Mouse (Mus musculus) forebrain, embryonic 16.5 days (tissue): ENCODE measurements around the gene Bpifb1. TPM values are rescaled to one million over a fixed set of nuclear protein-coding genes. Genes with fewer than 3 reads are reported as not detected.

Source experiments
- ATAC-seq: fragments of 200-750 bp; cut with Nextera tagmentation; 2 replicates; pipeline ENCODE4 v1.8.0; 2017; ENCODE audit warnings: mild to moderate bottlenecking, moderate library complexity
- H3K27ac ChIP-seq: fragments of 300-500 bp; sonication (generic); 2 replicates; pipeline ENCODE4 v1.5.1; 2014; ENCODE audit warnings: low read length, control low read depth
- H3K27me3 ChIP-seq: fragments of 300-500 bp; sonication (generic); replicated peaks from 2 replicates; pipeline ENCODE4 v1.6.1; 2014; ENCODE audit warnings: low read length; ENCODE audit not compliant: control insufficient read depth, insufficient read depth
- H3K36me3 ChIP-seq: fragments of 300-500 bp; sonication (generic); 2 replicates; pipeline ENCODE4 v1.6.1; 2014; ENCODE audit not compliant: control insufficient read depth, insufficient read depth
- H3K4me1 ChIP-seq: fragments of 300-500 bp; sonication (generic); replicated peaks from 2 replicates; pipeline ENCODE4 v1.6.1; 2014; ENCODE audit warnings: low read length; ENCODE audit not compliant: control insufficient read depth, insufficient read depth
- H3K4me2 ChIP-seq: fragments of 300-500 bp; sonication (generic); 2 replicates; pipeline ENCODE4 v1.6.1; 2014; ENCODE audit warnings: mild to moderate bottlenecking, low read length, control low read depth
- H3K4me3 ChIP-seq: fragments of 300-500 bp; sonication (generic); replicated peaks from 2 replicates; pipeline ENCODE4 v1.5.1; 2014; ENCODE audit warnings: mild to moderate bottlenecking, low read length, control low read depth
- H3K9ac ChIP-seq: fragments of 300-500 bp; sonication (generic); replicated peaks from 2 replicates; pipeline ENCODE4 v1.6.1; 2014; ENCODE audit warnings: low read depth, low read length, control low read depth
- H3K9me3 ChIP-seq: fragments of 300-500 bp; sonication (generic); 2 replicates; pipeline ENCODE4 v1.6.1; 2016; ENCODE audit warnings: low read length; ENCODE audit not compliant: control insufficient read depth
- WGBS: fragments of 180-500 bp; shearing (Covaris S2); extraction: QIAGEN DNeasy Blood & Tissue Kit; methylation state at CpG from one replicate; pipeline ENCODE4 v1.1.7; 2014; 5-methylcytosine and 5-hydroxymethylcytosine counted together
- polyA plus RNA-seq: library from polyadenylated mRNA; unstranded; fragments of >200 nt; fragmentation: Nextera tagmentation; extraction: Ambion mirVana; gene quantifications from 2 replicates; pipeline ENCODE4 v1.2.1, GENCODE M21; 2015

Bpifb1 gene
- 0.20 and 0.34 TPM in 2 replicates for polyA plus RNA-seq

- Histone ChIP-seq H3K4me2 (no peak within 1 kb of the TSS), H3K4me3 (no peak within 1 kb of the TSS), H3K36me3 (no peaks in the 10 kb centered on the region), H3K27me3 (no peaks in the 10 kb centered on the region), H3K9ac (no peak within 1 kb of the TSS), H3K9me3 (no peaks in the 10 kb centered on the region), H3K27ac (no peak within 1 kb of the TSS), H3K4me1 (no peaks in the 10 kb centered on the region)
- 85% methylated on average over 11 of the region's 11 CpGs for WGBS
- ATAC-seq, result no peak
Measured at GRCm38 (mm10) chr2:154190546-154191258, at the start of gene Bpifb1. Bpifb1 (plus strand) TSS chr2:154190818.

- Histone ChIP-seq H3K36me3 (no peaks in the 10 kb centered on the region), H3K9me3 (no peaks in the 10 kb centered on the region), H3K4me2 (no peak within 1 kb of the TSS), H3K9ac (no peak within 1 kb of the TSS), H3K27ac (no peak within 1 kb of the TSS), H3K27me3 (no peaks in the 10 kb centered on the region), H3K4me1 (no peaks in the 10 kb centered on the region), H3K4me3 (no peak within 1 kb of the TSS)
- 82% methylated on average over 4 of the region's 4 CpGs for WGBS
- no peak for ATAC-seq
Measured at GRCm38 (mm10) chr2:154142580-154142979, 48.0 kb upstream of the Bpifb1 start, which contains the start of gene Bpifa1. Bpifa1 (plus strand) TSS chr2:154142880.

GRCm38 (mm10) chr2:154143735-154144134 lies 46.9 kb upstream of the Bpifb1 start:
- ATAC-seq, result no peak
- Histone ChIP-seq H3K27me3 (no peaks in the 10 kb centered on the region), H3K4me1 (no peaks in the 10 kb centered on the region), H3K27ac (no peak overlapping the region), H3K36me3 (no peaks in the 10 kb centered on the region), H3K9me3 (no peaks in the 10 kb centered on the region), H3K4me3 (no peak overlapping the region), H3K4me2 (no peak overlapping the region), H3K9ac (no peak overlapping the region)
- WGBS, result 56% methylated on average over 3 of the region's 3 CpGs

GRCm38 (mm10) chr2:154147496-154147895 lies 43.1 kb upstream of the Bpifb1 start:
- no peak for ATAC-seq
- H3K4me2 ChIP-seq, result no peak overlapping the region
- 82% methylated on average over 4 of the region's 4 CpGs for WGBS
- no peaks in the 10 kb centered on the region for H3K27me3 ChIP-seq
- no peaks in the 10 kb centered on the region for H3K4me1 ChIP-seq
- no peak overlapping the region for H3K4me3 ChIP-seq
- H3K9me3 ChIP-seq, result no peaks in the 10 kb centered on the region
- no peak overlapping the region for H3K27ac ChIP-seq
- H3K9ac ChIP-seq, result no peak overlapping the region
- H3K36me3 ChIP-seq, result no peaks in the 10 kb centered on the region

- Histone ChIP-seq H3K27ac (no peak overlapping the region), H3K9me3 (peaks cover 2% of the 10 kb centered on the region; the same call in 1 of the 2 replicates), H3K9ac (no peak overlapping the region), H3K4me3 (no peak overlapping the region), H3K4me1 (no peaks in the 10 kb centered on the region), H3K36me3 (no peaks in the 10 kb centered on the region), H3K4me2 (no peak overlapping the region), H3K27me3 (no peaks in the 10 kb centered on the region)
- WGBS, result 32% methylated on average over 3 of the region's 3 CpGs
- no peak for ATAC-seq
Measured at GRCm38 (mm10) chr2:154158433-154158832, 32.2 kb upstream of the Bpifb1 start.

GRCm38 (mm10) chr2:154162307-154162706 lies 28.3 kb upstream of the Bpifb1 start, which contains the start of gene Bpifa5:
Bpifa5 (plus strand) TSS chr2:154162607.
- H3K27me3 ChIP-seq, result no peaks in the 10 kb centered on the region
- ATAC-seq, result no peak

GRCm38 (mm10) chr2:154163306-154163705 lies 27.3 kb upstream of the Bpifb1 start:
- Histone ChIP-seq H3K9me3 (peaks cover 2% of the 10 kb centered on the region; the same call in 1 of the 2 replicates), H3K27me3 (no peaks in the 10 kb centered on the region), H3K4me1 (no peaks in the 10 kb centered on the region), H3K27ac (no peak overlapping the region), H3K4me3 (no peak overlapping the region), H3K36me3 (no peaks in the 10 kb centered on the region), H3K4me2 (no peak overlapping the region), H3K9ac (no peak overlapping the region)
- no peak for ATAC-seq
- 88% methylated on average over 5 of the region's 5 CpGs for WGBS

More at GRCm38 (mm10) chr2:154162307-154162706, 28.3 kb upstream of the Bpifb1 start, which contains the start of gene Bpifa5:
- H3K4me1 ChIP-seq, result no peaks in the 10 kb centered on the region
- peaks cover 2% of the 10 kb centered on the region; the same call in 1 of the 2 replicates for H3K9me3 ChIP-seq
- no peak within 1 kb of the TSS for H3K4me2 ChIP-seq
- WGBS, result 85% methylated on average over 8 of the region's 8 CpGs
- H3K9ac ChIP-seq, result no peak within 1 kb of the TSS
- no peak within 1 kb of the TSS for H3K4me3 ChIP-seq
- H3K27ac ChIP-seq, result no peak within 1 kb of the TSS
- no peaks in the 10 kb centered on the region for H3K36me3 ChIP-seq

- H3K9me3 ChIP-seq, result no peaks in the 10 kb centered on the region
- H3K9ac ChIP-seq, result no peak overlapping the region
- no peak for ATAC-seq
- no peaks in the 10 kb centered on the region for H3K4me1 ChIP-seq
- 81% methylated on average over 3 of the region's 3 CpGs for WGBS
- no peaks in the 10 kb centered on the region for H3K27me3 ChIP-seq
- no peak overlapping the region for H3K27ac ChIP-seq
- no peak overlapping the region for H3K4me2 ChIP-seq
- H3K4me3 ChIP-seq, result no peak overlapping the region
- H3K36me3 ChIP-seq, result no peaks in the 10 kb centered on the region
Measured at GRCm38 (mm10) chr2:154169172-154169571, 21.4 kb upstream of the Bpifb1 start.

GRCm38 (mm10) chr2:154171621-154172020 lies 19.0 kb upstream of the Bpifb1 start:
- Histone ChIP-seq H3K4me1 (no peaks in the 10 kb centered on the region), H3K9me3 (no peaks in the 10 kb centered on the region), H3K4me2 (no peak overlapping the region), H3K4me3 (no peak overlapping the region), H3K9ac (no peak overlapping the region), H3K27ac (no peak overlapping the region), H3K36me3 (no peaks in the 10 kb centered on the region), H3K27me3 (no peaks in the 10 kb centered on the region)
- WGBS, result 77% methylated on average over 6 of the region's 6 CpGs
- no peak for ATAC-seq
